Mouse (Mus musculus) MEL (cell line): Measurements from ENCODE around the gene Ahrr.

Source experiments
- CTCF ChIP-seq, 3 experiments: IDR thresholded peaks in 2 of 3; conservative IDR thresholded peaks in 1 of 3; 2 replicates each; pipeline ENCODE4 v1.5.1; 2011 to 2012; ENCODE audit warnings: low read length in 3 of 3, low read depth in 2 of 3, mild to moderate bottlenecking in 2 of 3, improper control_type of control experiment in 1 of 3, inconsistent platforms in 1 of 3, mixed read lengths in 1 of 3, moderate library complexity in 1 of 3; ENCODE audit not compliant: control insufficient read depth in 1 of 3, insufficient read depth in 1 of 3, poor library complexity in 1 of 3, severe bottlenecking in 1 of 3
- ELF1 ChIP-seq: IDR thresholded peaks from 2 replicates; pipeline ENCODE4 v1.6.1; 2014; ENCODE audit warnings: low read depth, mild to moderate bottlenecking, inconsistent platforms, low read length, improper control_type of control experiment, moderate library complexity
- ETS1 ChIP-seq: IDR thresholded peaks from 2 replicates; pipeline ENCODE4 v1.6.1; 2012; ENCODE audit warnings: low read depth, mild to moderate bottlenecking, inconsistent platforms, low read length, improper control_type of control experiment, moderate library complexity
- GATA1 ChIP-seq: IDR thresholded peaks from 2 replicates; pipeline ENCODE4 v1.6.1; 2011; ENCODE audit warnings: low read depth, low read length, improper control_type of control experiment
- MAFK ChIP-seq: IDR thresholded peaks from 2 replicates; pipeline ENCODE4 v1.6.1; 2011; ENCODE audit warnings: low read depth, mild to moderate bottlenecking, low read length, improper control_type of control experiment, borderline replicate concordance
- MEF2A ChIP-seq: IDR thresholded peaks from 2 replicates; pipeline ENCODE4 v1.6.1; 2014; ENCODE audit warnings: low read depth, mild to moderate bottlenecking, inconsistent platforms, low read length, improper control_type of control experiment; ENCODE audit not compliant: poor library complexity, insufficient replicate concordance, severe bottlenecking; ENCODE audit errors: extremely low read depth
- POLR2A ChIP-seq, 2 experiments: IDR thresholded peaks; 2 replicates each; pipeline ENCODE4 v1.6.1; 2011 to 2012; ENCODE audit warnings: low read length in 2 of 2, mild to moderate bottlenecking in 2 of 2, control low read depth in 1 of 2, improper control_type of control experiment in 1 of 2, low read depth in 1 of 2, moderate library complexity in 1 of 2; ENCODE audit not compliant: control insufficient read depth in 1 of 2, insufficient read depth in 1 of 2, poor library complexity in 1 of 2
- RAD21 ChIP-seq: IDR thresholded peaks from 2 replicates; pipeline ENCODE4 v1.6.1; 2011; ENCODE audit warnings: mild to moderate bottlenecking, low read depth, low read length, improper control_type of control experiment
- ZC3H11A ChIP-seq: IDR thresholded peaks from 2 replicates; pipeline ENCODE4 v1.6.1; 2012; ENCODE audit warnings: low read depth, mild to moderate bottlenecking, inconsistent platforms, low read length, improper control_type of control experiment
- ZMIZ1 ChIP-seq: IDR thresholded peaks from 2 replicates; pipeline ENCODE4 v1.6.1; 2012; ENCODE audit warnings: low read depth, mild to moderate bottlenecking, inconsistent platforms, low read length, improper control_type of control experiment, moderate library complexity

DNA sequence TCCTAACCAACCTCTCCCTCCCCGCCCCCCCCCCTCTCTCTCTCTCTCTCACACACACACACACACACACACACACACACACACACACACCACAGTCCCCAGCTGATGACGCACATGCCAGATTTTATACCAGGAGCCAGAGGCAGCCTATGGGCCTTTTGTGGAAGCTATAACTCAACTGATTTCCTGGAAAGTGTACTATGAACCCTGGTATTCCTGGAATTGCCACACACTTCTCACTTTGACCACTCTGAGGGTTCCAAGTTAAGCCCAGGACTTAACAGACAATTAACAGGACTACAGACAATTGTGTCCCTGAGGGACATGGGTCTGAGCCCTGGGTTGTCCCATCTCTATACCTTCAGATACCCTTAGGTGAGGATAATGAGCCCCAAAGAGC, 9.8 kb downstream of the Ahrr start:
- TF ChIP-seq ZC3H11A (no peak), ZMIZ1 (no peak), POLR2A (IDR thresholded peaks at IDR 0.05; ENCODE audit: control insufficient read depth in 1 of 2, insufficient read depth in 1 of 2, low read depth in 1 of 2, low read length in 2 of 2, poor library complexity in 1 of 2) (no peak), MAFK (no peak), RAD21 (no peak), ETS1 (no peak), MEF2A (no peak), CTCF (IDR thresholded peaks at IDR 0.05 in 2 of 3, conservative IDR thresholded peaks at IDR 0.05 in 1 of 3; ENCODE audit: control insufficient read depth in 1 of 3, insufficient read depth in 1 of 3, low read depth in 2 of 3, low read length in 3 of 3, poor library complexity in 1 of 3, severe bottlenecking in 1 of 3) (no peak), ELF1 (no peak), GATA1 (no peak)
